Mouse (Mus musculus): Measurements from ENCODE around the gene Cnot3. TPM values are rescaled to one million over a fixed set of nuclear protein-coding genes. Genes with fewer than 3 reads are reported as not detected.

Gene Cnot3
- polyA plus RNA-seq, 1 experiment from 2014 or later: 12.9 TPM

DNA sequence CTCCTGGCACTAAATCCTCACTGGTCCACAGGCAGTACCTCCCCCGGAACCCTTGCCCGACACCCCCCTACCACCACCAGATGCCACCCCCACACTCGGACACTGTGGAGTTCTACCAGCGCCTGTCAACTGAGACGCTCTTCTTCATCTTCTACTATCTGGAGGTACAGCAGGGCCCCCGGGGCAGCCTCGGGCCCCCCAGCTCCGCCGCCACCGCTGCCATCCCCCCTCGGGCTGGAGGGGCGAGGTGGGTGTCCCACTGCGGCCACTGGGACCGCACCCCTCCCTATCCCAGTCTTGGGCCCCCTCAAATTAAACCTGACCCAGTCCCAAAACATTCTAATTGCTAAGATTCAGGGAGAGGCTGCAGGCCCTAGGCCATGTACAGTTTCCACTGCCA is 13.5 kb downstream of the Cnot3 start:
- no peak for TF ChIP-seq CTCF (IDR thresholded peaks at IDR 0.05; ENCODE audit: low read depth)
- DNase-seq (no peak), ATAC-seq (no peak)
- H3K9ac ChIP-seq (replicated peaks): no peak overlapping the region
- 92% methylated on average over 12 of the region's 14 CpGs for WGBS (ENCODE audit: insufficient replicate concordance)
- H3K27ac ChIP-seq (ENCODE audit: low read depth): no peak overlapping the region
- H3K27me3 ChIP-seq (ENCODE audit: insufficient read depth, low read length): no peaks in the 10 kb centered on the region
- no peak overlapping the region for H3K4me3 ChIP-seq (ENCODE audit: low read depth, low read length)
- H3K4me1 ChIP-seq (ENCODE audit: insufficient read depth): peaks cover under 1% of the 10 kb centered on the region; the same call in 1 of the 2 replicates
- H3K4me2 ChIP-seq (ENCODE audit: low read depth, low read length): no peak overlapping the region
- no peaks in the 10 kb centered on the region for H3K9me3 ChIP-seq (ENCODE audit: low read length)
- H3K36me3 ChIP-seq (replicated peaks; ENCODE audit: insufficient read depth, low read length): peaks cover 98% of the 10 kb centered on the region

DNA sequence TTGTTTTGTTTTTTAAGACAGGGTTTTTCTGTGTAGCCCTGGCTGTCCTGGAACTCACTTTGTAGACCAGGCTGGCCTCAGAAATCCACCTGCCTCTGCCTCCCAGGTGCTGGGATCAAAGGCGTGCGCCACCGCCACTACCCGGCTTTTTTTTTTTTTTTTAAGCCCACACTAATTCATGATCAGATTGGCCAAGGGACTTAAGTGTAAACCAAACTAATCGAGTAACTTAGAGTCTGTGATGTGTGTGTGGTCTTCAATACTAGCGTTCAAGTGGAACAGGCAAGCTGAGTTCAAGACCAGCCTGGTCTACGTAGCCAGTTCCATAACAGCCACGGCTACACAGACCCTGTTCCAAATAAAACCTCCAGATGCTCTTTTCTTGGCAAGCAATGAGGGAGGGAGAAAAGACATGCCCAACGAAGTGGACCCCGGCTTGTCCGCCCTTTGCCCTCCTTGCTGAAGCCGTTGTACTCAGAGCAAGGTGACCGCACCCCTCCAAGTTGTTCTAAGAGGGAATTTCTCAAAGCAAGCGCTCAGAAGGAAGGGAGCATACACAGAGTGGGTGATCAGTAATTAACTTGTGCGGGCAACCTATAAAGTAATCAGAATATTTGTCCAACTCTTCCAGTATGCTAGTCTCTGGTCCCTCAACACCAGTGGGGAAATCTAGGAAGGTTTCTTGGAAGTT is 19.6 kb downstream of the Cnot3 start:
- Histone ChIP-seq H3K4me2 (ENCODE audit: low read depth, low read length) (peak overlapping the region; percentile 91), H3K36me3 (replicated peaks; ENCODE audit: insufficient read depth, low read length) (peaks cover 39% of the 10 kb centered on the region), H3K4me1 (ENCODE audit: insufficient read depth) (peaks cover 19% of the 10 kb centered on the region), H3K27me3 (ENCODE audit: insufficient read depth, low read length) (no peaks in the 10 kb centered on the region), H3K9me3 (ENCODE audit: low read length) (no peaks in the 10 kb centered on the region), H3K27ac (ENCODE audit: low read depth) (peak overlapping the region; percentile 95), H3K9ac (replicated peaks) (peak overlapping the region; percentile 91), H3K4me3 (ENCODE audit: low read depth, low read length) (peak overlapping the region; percentile 80)
- 20% methylated on average over 15 of the region's 15 CpGs for WGBS (ENCODE audit: insufficient replicate concordance)
- TF ChIP-seq CTCF (IDR thresholded peaks at IDR 0.05; ENCODE audit: low read depth): no peak
- no peak for TF ChIP-seq EP300 (IDR thresholded peaks at IDR 0.05; ENCODE audit: low read depth)
- ATAC-seq (peak; percentile 38), DNase-seq (peak; percentile 40)

DNA sequence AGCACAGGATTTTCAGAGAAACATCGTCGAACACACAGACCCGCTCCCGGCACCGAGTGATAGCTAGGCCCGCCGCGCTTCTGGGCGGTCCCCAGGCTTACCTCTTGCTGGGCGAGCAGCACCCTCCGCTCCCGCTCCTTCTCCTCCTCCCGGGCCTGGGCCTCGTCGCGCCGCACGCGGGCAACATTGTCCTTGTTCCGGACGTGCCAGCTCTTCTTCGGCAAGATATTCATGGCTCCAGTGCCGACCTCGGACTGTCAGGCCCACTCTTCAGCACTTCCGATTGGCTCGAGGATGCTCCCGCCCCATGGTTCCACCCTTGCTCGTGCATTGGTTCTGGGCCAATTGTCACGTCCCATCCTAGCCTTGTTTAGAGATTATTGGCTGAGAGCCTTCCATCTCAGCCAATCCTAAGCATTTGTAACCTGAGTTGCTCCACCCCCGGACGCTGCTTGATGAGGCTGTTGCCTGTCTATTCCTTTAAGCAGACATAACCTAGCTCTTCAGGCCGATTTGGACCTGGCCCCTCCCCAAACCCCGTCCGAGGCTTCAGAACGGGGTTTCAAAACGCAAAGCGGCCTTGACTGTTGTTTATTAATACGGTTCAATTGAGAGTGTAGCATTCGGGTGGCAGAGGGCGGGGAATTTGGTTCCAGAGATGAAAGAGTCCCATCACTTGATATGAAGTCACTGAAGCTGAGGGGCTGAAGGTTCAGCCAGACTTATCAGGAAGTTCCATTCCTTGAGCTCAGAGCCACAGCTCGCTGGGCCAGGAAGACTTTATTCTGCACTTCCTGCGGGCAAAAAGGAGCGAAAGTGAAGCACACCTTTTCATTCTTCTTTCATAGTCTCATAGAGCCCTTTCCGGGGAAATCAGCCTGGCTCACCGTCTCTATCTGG is 20.4 kb downstream of the Cnot3 start, which contains the start of gene Leng1:
Leng1 (minus strand) TSS at position 626 of the 900 bp plus-strand sequence.
- Histone ChIP-seq H3K9me3 (ENCODE audit: low read length) (no peaks in the 10 kb centered on the region), H3K4me2 (ENCODE audit: low read depth, low read length) (peak within 1 kb of the TSS; percentile 91), H3K4me1 (ENCODE audit: insufficient read depth) (peaks cover 19% of the 10 kb centered on the region), H3K36me3 (replicated peaks; ENCODE audit: insufficient read depth, low read length) (peaks cover 32% of the 10 kb centered on the region), H3K4me3 (ENCODE audit: low read depth, low read length) (peak within 1 kb of the TSS; percentile 80), H3K27me3 (ENCODE audit: insufficient read depth, low read length) (no peaks in the 10 kb centered on the region), H3K27ac (ENCODE audit: low read depth) (peak within 1 kb of the TSS; percentile 95), H3K9ac (replicated peaks) (peak within 1 kb of the TSS; percentile 91)
- TF ChIP-seq CTCF (IDR thresholded peaks at IDR 0.05; ENCODE audit: low read depth) (no peak), EP300 (IDR thresholded peaks at IDR 0.05; ENCODE audit: low read depth) (no peak)
- DNase-seq (peak; percentile 95), ATAC-seq (peak; percentile 99)
- 4% methylated on average over 45 of the region's 45 CpGs for WGBS (ENCODE audit: insufficient replicate concordance)

DNA sequence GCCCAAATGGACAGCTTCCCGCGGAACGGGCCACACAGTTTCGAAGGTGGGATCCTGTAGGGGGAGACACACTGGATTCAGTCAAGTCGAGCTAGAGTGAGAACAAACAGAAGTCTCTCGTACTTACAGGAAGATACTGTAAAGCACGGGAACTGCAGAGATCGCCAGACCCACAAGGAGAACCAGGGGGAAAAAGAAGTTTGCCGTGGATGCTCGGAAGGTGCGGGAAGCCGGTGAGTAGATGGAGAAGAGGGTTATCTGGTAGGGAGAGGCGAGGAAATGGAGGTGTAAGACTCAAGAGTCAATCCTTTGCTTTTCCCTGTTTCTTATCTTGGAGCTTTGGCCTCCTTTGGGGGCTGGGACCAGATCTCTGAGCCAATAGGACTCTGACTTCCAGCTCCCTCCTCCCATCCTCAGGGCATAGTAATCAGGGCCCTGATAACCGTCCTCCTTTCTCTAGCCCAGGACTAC is 21.9 kb downstream of the Cnot3 start:
- no peak for DNase-seq
- Histone ChIP-seq H3K9me3 (ENCODE audit: low read length) (no peaks in the 10 kb centered on the region), H3K4me2 (ENCODE audit: low read depth, low read length) (peak overlapping the region; percentile 91), H3K9ac (replicated peaks) (peak overlapping the region; percentile 48; the same call in 1 of the 2 replicates), H3K27ac (ENCODE audit: low read depth) (peak overlapping the region; percentile 18; the same call in 1 of the 2 replicates), H3K27me3 (ENCODE audit: insufficient read depth, low read length) (no peaks in the 10 kb centered on the region), H3K4me3 (ENCODE audit: low read depth, low read length) (peak overlapping the region; percentile 80), H3K36me3 (replicated peaks; ENCODE audit: insufficient read depth, low read length) (peaks cover 17% of the 10 kb centered on the region), H3K4me1 (ENCODE audit: insufficient read depth) (peaks cover 19% of the 10 kb centered on the region)
- peak; percentile 35 for TF ChIP-seq CTCF (IDR thresholded peaks at IDR 0.05; ENCODE audit: low read depth)
- TF ChIP-seq EP300 (IDR thresholded peaks at IDR 0.05; ENCODE audit: low read depth): no peak
- ATAC-seq: no peak
- WGBS (ENCODE audit: insufficient replicate concordance): 30% methylated on average over 14 of the region's 14 CpGs

DNA sequence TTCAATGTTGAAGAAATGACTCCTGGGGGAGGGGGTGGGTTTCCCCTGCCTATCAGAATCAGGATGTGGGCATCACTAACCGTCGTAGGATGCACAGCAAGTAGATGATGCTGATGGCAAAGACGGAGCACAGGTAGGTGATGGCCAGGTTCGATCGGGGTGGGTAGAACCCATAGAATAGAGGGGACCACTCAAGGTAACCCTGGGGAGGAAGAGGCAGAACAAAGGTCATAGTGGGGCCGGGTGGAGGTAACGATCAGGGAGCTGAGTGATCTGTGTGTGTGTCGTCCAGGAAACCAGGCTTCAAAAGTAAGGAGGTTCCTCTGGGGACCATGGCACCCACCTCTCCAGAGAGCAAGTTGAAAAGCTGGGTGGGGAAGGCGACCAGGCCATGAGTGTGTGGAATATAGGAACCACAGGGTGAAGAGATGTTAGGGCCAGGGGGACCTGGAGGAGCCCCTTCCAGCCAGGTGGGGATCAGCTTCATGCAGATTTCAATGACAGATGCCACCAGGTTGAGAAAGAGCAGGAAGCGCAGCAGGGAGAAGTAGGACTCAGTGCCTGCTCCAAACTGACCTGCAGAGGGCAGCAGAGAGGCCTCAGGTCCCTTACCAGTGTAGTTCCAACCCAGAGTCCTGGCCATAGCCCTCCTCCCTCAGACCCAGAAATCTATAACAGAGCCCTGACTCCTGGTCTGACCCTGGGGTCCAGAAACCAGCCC is 29.6 kb downstream of the Cnot3 start:
- ATAC-seq: peak; percentile 89
- Histone ChIP-seq H3K4me1 (ENCODE audit: insufficient read depth) (no peaks in the 10 kb centered on the region), H3K9ac (replicated peaks) (no peak overlapping the region), H3K27ac (ENCODE audit: low read depth) (no peak overlapping the region), H3K27me3 (ENCODE audit: insufficient read depth, low read length) (no peaks in the 10 kb centered on the region), H3K36me3 (replicated peaks; ENCODE audit: insufficient read depth, low read length) (no peaks in the 10 kb centered on the region), H3K4me3 (ENCODE audit: low read depth, low read length) (no peak overlapping the region), H3K9me3 (ENCODE audit: low read length) (no peaks in the 10 kb centered on the region), H3K4me2 (ENCODE audit: low read depth, low read length) (no peak overlapping the region)
- 51% methylated on average over 10 of the region's 10 CpGs for WGBS (ENCODE audit: insufficient replicate concordance)
- DNase-seq: peak; percentile 88
- TF ChIP-seq CTCF (IDR thresholded peaks at IDR 0.05; ENCODE audit: low read depth) (peak; percentile 95), EP300 (IDR thresholded peaks at IDR 0.05; ENCODE audit: low read depth) (no peak)

All from liver, postnatal 0 days (tissue).